Mouse (Mus musculus) left cerebral cortex, postnatal 14 days (tissue): ENCODE measurements around the gene Ghrhr. TPM values are rescaled to one million over a fixed set of nuclear protein-coding genes. Genes with fewer than 3 reads are reported as not detected.

ENCODE experiments used
- DNase-seq, 2 experiments: peaks; one replicate each; pipeline ENCODE4 v3.0.0; 2021 to 2022; ENCODE audit warnings: low spot score in 2 of 2, mixed read lengths in 1 of 2
- intact Hi-C: fragments of 180-260 bp; cut with DNase I; formaldehyde crosslinking; loops from one replicate; pipeline ENCODE4 v1.15.1; 2025
- total RNA-seq, 2 experiments: library from RNA; stranded (reverse); gene quantifications; 2 replicates each; pipeline ENCODE4 v1.2.3; 2021

Ghrhr gene
- total RNA-seq, 2 experiments from 2014 or later, result not detected

DNA sequence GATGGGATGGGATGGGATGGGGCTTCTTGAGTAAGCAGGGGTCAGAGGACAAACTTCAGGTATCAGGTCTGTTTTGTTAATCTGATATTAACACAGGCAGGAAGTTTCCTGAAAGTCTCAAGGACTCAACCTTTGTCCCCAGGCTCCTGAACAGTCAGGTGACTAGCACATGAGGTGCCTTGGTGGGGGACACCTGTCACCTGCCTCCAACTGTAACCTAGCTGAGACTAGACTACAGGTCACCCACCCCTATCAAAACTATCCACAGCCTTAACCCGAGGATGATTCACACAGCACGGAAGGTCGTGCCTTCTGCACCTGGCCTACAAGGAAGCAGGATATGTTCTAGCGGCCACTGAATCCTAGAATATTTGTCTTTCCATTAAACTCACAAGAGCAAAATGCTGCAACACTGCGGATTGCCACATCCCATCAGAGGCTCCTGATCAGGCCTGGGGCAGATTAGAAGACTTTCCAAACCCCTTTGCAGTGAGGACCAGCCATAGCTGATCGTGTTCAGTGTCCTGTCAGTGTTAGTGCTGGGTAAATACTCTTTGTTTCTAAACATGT, 25.6 kb upstream of the Ghrhr start:
- DNase-seq, result no peak
- intact Hi-C loops, result no loop called here

DNA sequence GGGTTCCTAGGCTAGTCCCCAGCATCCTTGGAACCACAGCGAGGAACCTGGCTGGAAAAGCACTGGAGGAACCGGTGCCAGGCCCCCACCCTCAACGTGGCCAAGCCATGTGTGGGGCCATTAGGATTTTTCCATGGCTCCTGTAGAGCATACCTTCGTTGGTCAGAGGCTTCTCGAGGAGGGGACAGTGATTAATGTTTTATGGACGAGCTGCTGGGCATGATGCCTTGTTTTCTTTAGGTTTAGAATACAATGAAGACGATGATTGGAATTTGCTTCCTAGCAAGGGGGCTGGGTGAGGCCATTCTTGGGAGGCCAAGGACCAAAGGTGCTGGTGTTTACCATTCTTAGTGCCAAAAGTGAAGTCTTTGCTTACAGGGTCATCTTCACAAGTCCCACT, 24.4 kb upstream of the Ghrhr start:
- DNase-seq, result no peak

DNA sequence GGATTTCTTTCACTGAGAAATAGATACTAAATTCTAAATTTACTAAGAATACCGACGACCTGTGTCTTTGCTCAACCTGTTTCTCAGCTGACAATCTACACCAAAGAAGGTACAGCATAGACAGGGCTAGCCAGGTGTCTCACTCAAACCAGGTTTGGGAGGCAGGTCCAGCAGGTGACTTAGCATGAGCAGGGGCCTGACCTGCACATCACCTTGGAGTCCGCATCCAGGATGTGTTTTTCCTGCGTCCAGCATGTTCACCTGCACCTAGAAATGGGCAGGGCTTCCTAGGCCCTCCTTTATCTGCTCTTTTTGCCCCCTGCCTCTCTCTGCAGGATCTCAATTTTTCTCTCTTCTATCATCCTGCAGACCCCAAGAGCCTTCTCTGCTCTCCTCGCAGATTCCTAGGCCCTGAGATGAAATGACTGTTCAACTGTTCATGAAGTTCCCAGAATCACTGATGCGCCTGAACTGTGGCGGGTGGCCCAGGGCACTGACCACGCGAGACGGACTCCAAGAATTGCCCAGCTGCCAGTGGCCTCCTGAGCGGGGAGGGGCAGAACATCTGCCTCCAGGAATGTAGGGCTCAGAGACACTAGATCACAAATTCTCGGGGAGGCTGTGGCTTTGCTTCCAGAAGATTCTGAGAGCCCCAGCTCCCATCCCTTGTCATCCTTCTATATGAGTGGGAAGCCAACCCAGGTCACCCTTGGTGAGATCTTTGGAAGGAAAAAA, 22.2 kb upstream of the Ghrhr start:
- no peak for DNase-seq
- intact Hi-C loops, result no loop called here

More for the DNA sequence above, 24.4 kb upstream of the Ghrhr start:
- intact Hi-C loops, result no loop called here

DNA sequence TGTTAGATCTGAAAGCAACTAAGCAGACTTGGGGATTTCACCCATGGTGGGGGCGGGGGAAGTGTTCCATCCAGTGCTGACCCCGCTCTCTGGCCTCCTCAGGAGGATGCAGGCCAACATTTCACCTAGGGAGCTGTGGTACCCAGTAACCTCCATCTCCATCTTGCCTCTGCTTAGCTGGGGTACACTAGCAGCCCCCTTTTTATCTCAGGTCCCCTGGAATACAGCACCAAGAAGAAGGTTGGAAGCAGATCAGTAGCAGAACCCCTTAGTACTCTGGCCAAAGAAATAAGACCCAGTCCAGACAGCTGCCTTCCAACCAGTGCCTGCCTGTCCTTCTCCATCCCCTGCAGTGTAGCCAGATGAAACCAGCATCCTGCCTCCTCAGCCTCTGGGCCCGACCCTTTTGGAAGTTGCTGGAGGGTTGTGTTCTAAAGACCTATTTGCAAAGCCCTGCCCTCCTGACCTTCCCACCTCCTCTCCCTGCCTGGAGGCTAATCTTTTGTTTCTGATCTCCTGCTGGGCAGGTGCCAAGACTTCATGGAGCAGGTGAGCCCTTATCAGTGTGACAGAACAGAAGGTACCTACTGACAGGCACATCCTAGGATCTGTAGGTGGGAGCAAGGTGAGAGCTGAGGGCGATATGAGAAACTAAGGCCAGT, 21.5 kb upstream of the Ghrhr start:
- no peak for DNase-seq
- intact Hi-C loops, result no loop called here

DNA sequence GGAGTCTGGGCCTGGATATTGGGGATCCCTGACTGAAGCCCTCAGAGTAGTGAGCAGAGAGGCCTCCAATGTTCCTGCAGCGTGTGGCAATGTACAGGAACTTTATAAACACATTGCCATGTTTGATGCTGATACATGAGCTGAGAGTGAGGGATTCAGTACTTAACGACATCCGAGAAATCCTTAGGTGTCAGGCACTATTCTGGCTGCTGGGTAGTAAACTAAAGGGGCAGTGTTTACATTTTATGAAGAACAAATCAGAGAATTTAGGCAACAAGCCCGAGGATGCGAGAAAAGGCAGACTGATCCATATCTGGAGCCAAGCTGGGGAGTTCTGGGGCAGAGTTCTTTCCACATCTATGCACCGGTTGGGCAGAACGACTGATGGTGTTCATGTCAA, 20.5 kb upstream of the Ghrhr start:
- no peak for DNase-seq
- intact Hi-C loops, result no loop called here

DNA sequence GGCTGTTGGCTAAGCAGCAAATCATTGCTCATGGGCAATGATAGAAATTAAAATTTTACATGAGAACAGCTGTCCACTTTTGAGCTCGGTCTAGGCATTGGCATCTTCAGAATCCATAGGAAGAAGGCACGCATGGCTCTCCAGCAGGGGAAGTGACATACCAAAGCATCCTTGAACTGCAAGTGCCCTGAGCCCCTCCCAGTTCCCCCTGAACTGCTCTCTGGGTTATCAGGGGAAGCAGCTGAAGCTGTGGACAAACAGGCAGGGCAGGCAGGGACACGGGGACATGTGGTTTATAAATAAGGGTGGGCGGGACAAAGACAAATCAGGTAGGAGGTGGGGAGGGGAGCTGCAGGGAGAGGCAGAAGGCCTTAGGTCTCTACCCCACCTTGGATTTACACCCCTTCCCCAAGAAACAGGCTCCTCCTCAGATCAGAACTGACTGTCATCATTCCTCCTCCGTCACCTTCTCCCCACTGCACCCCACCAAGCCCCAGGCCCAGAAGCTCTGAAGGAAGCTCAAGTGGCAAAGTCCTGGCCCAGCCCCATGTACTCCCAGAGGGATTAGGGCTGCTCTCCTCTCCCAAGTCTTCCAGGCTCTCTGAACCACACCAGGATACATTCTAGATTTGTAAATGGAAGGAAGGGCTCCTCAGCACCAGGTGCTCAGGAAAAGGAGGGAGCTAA, 19.9 kb upstream of the Ghrhr start:
- DNase-seq, result no peak
- intact Hi-C loops, result no loop called here

DNA sequence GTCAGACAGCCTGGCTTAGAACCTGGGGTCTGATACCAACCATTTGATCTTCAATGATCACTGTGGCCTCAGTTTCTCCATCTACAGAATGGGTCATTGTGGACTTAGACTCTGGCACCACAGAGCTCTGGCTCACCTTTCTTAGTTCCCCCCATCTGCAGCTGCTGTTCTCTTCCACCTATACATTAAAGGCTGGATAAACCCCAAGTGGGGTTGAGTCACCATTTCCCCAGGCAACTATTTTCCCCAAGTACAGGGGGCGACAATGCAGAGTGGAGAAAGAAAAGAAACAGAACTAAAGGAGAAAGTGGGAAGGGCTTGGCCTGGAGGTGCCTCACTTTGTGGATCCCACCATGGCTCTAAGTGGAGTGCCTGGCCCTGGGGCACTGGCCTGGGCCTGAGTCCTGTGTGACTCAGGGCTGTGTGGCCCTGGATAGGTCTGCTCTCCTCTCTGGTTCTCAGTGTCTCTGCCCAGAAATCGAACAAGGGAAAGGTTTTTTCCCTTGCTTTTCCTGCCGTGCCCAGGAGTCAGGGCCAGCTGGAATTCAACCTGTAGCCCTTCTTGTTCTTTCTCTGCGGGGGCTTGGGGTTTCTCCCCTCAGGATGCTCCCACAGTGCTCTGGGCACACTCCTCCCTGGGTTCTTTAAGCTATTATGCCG, 19.0 kb upstream of the Ghrhr start:
- intact Hi-C loops, result no loop called here
- DNase-seq, result no peak

DNA sequence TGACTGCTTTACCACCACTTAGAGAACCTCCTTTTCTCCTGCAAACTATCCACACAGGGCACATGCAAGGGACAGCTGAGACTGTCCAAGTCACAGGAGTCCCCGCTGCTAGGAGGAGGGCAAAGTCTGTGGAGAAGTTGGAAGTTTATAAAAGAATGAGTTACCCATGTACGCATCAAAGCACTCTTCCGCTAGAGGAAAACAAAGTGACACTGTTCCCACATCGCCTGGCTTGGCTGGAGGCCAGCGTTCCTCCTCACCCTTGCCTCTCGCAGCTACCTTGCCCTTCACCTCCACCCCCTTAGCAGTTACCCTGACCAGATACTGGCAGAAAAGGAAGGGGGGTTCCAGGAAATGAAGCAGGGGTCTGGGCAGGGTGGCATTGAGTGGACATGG, 18.5 kb upstream of the Ghrhr start:
- no peak for DNase-seq
- intact Hi-C loops, result no loop called here

DNA sequence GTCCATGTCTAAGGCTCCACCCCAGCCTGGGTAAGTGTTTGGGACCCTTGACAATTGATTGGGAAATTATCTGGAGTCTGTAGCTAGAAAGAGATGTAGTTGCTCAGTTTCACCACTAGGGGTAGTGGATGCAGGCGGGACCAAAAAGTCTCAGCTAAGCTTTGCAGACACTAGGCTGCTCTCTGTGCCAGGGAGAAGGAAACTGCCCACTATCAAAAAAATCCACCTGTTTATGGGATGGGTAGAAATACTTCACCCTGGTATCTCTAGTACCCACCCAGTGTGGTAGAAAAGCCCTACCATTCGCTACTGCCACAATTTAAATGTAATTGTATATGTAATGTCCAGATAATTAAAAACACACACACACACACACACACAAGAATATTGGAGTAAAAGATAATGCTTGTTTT, 17.4 kb upstream of the Ghrhr start:
- no peak for DNase-seq
- intact Hi-C loops, result no loop called here

DNA sequence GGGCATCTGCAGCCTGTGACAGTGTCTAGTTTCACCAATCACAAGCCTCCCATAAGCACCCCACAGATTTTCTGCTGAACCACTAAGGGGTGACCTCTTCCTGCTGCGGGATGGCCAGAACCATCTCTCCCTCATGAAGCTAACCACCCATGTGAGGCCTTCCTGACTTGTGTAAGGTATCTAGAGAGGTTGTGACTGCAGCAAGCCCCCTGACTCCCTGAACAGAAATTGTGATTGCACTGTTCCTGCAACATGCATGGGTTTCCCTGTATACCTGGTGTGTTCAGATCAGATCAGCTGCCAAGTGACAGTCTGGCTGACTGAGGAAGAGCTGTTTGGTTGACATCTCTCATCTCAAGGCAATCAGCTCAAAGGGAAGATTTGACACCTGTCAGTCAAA, 13.4 kb upstream of the Ghrhr start:
- no peak for DNase-seq
- intact Hi-C loops, result no loop called here

DNA sequence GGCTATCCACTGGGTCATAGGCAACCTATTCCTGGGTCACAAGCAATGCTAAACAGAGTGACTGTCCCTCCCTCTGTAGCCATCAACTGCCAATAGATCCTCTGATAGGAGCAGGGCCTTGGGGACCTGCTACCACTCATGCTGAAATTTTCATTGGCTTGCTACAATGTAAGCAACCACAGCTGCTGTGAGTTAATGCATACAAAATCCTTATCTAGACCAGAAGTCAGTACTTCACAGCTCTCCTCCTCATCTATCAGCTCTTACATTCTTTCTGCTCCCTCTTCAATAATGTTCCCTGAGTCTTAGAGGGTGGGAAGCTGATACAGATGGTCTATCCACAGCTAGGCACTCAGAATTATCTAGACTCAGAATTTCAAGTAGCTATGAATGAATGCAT, 9.0 kb upstream of the Ghrhr start:
- no peak for DNase-seq
- intact Hi-C loops, result no loop called here

DNA sequence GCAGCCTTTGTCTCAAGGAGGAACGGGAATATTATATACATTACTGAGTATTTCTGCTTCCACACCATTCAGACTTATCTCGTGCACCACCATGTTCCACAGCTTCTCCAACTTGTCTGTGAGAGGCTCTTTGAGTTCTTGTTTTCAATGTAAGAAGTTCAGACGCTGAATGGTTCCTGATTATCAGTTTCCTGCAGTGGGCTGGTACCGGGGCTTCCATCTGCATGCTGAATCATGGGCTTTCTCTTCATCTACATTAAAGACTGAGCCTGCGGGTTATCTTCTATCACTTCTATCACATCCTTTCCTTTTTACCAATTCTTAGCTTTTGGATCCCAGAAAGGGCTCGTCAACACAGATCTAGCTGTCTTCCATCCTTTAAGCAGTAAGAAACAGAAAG, 5.3 kb upstream of the Ghrhr start:
- intact Hi-C loops, result no loop called here
- DNase-seq, result no peak

DNA sequence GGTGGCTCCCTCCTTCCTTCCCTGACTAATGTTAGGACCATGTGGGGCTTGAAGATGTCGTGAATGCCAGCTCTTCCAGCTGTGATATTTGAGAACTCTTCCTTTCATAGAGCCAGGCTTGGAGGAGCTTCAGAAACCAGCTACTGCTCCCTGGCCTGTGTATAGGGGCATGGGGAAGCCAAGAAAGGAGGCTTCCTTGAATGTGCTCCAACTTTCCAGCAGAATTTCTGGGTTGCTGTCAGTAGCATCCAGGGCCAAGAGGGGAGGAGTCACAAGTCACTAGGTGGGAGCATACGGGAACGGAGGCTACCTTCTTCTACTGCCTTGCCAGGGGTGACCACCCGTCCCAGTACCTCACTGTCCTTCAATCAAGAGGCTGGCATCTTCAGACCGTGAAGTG, 416 bp downstream of the Ghrhr start:
- intact Hi-C loops, result no loop called here
- DNase-seq, result no peak

DNA sequence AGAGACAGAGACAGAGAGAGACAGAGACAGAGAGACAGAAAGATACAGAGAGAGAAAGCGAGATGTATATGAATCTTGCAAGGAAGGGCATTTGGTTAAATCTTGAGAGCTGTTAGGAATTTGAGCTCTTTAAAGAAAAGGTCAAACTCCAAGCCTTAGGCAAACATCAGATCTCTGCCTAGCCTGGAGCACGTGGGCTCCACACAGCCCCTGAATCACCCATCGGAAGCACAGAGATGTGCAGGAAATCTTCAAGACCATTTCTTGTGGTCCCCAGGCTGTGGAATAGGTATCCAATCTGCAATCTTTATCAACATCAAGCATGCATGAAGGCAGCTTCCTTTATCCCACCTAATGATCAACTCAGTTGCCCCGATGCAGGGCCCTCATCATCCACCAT, 1.4 kb downstream of the Ghrhr start:
- DNase-seq, result no peak
- intact Hi-C loops, result no loop called here

DNA sequence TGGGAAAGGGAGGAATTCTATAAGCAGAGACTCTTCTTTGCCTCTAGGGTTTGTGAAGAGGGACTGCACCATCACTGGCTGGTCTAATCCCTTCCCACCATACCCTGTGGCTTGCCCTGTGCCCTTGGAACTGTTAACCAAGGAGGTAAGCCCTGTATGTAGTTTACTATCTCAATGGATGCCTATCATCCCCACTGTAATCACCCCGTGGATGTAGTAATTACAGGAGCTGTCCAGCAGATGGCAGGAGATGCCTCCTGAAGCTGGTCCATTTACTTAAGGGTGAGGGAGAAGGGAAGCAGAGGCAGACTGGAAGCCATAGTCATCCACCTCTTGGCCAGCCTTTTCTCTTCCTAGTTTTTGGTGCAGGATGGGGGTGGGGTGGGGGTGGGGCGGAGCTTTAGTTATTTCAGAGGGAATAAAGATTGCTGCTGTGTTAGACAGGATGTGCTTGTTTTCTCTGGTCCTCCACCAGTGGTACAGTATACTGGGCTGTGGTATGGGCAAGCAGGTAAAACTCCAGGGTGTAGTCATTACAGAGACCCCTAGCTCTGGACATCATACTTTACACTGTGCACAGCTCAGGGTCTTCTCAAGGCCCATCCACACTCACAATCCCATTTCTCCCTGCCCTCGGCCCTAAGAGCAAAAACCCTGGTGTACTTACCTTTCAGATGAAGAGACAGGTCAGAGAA, 3.7 kb downstream of the Ghrhr start:
- DNase-seq, result peak; percentile 78 to 80
- intact Hi-C loops, result no loop called here

DNA sequence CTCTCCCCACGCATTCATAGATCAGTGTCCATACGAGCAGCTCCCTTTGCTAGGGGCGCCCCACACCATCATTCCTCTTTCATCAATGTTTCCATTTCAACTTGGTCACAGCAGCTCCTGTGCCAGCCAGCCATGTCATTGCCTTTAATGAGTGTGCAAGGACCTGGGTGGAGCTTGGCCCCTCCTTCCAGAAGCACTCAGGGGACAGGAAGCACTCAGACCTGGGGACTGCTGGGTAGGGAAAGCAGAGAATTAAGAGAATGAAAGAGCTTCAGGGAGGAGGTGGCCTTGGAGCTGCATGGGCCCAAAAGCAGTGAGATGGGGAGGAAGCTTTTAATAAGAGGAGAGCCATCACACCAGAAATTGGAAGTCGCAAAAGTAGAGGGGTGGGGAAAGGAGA, 5.9 kb downstream of the Ghrhr start:
- intact Hi-C loops, result no loop called here
- no peak for DNase-seq

DNA sequence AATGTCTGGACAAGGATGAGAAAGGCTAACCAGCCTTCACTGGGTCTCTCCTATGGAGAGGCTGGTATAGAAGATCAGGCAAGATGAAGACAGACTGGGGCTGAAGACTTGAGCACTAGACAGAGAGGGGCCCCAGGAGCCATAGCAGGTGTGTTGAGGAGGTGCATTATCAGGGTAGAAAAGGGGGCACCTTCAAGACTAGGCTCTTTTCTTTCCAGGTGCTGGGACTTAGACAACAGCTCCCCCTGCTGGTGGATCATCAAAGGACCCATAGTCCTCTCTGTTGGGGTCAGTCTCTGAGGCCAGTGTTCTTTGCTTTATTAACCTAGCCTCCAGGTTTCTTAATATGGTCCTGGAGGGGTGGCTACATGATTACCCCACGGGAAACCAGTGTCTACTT, 7.8 kb downstream of the Ghrhr start:
- peak in 1 of 2 experiments; percentile 60 for DNase-seq
- intact Hi-C loops, result loop anchor here (2.0 kb wide), 2 partner anchors 121 to 151 kb away; no protein-coding TSS in a partner anchor

DNA sequence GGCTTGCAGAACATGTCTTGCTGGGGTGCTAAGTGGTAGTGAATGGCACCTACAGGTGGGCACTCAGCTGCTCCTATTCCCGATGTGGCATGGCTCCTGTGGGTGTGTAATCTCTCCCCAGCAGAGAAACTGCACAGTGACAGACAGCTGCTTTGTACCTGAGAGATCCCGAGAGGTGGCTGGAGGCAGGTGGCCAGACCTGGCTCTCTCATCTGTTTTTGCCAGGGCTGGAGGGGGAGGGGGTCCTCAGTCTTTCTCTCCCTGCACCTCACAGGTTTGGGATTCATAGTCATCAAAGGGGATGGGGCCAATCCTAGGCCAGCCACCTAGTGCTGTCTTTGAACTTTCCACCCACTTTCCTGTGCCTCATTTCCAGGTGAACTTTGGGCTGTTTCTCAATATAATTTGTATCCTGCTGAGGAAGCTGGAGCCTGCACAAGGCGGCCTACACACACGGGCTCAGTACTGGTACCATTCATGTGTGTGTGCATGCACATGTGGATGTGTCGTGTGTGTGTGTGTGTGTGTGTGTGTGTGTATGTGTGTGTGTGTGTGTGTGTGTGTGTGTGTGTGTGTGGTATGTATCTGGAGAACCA, 8.4 kb downstream of the Ghrhr start:
- DNase-seq, result no peak
- intact Hi-C loops, result loop anchor here (2.0 kb wide), 2 partner anchors 120 to 152 kb away; no protein-coding TSS in a partner anchor
